ENCODE assay signal across 8 mouse cellular contexts in genomic region chr9:37347988-37348642, GRCm38 (mm10). TPM values are rescaled to one million over a fixed set of nuclear protein-coding genes. Genes with fewer than 3 reads are reported as not detected.
DNase-seq lines count a peak whose midpoint lies in the region; ATAC-seq lines count a peak whose summit lies in the region.

Ccdc15 (minus strand) TSS chr9:37348432.

- peak; percentile 98 to 99 for DNase-seq in adrenal gland, adult (ENCODE audit: inconsistent age in 2 of 2, low spot score in 1 of 2)
- peak; percentile 98 for DNase-seq in embryo, embryonic 10.5 days (ENCODE audit: low spot score)
- peak; percentile 97 for DNase-seq in gastrocnemius, postnatal 14 days
- peak; percentile 97 to 99 for DNase-seq in left cerebral cortex, postnatal 10 days (ENCODE audit: extremely low spot score in 1 of 2, low spot score in 2 of 2)
- peak; percentile 98 for DNase-seq in right cerebral cortex, postnatal 25 days
- DNase-seq in urinary bladder, postnatal 4 days (ENCODE audit: low spot score in 2 of 2), result peak; percentile 95 to 98

- intact Hi-C loops in gastrocnemius, postnatal 14 days (cut with DNase I; ENCODE audit: low total_unique reads), result no loop called here
- intact Hi-C loops in left cerebral cortex, postnatal 10 days (cut with DNase I), result no loop called here

- ATAC-seq in inflammation-experienced regulatory T-cells, adult 6 months, result peak; percentile 98
- peak; percentile 99 for ATAC-seq in megakaryocyte-erythroid progenitor cell, adult 5-6 weeks (replicated peaks; ENCODE audit: low FRiP score, low TSS enrichment, poor library complexity, severe bottlenecking)

RNA-seq across cellular contexts. Expression of gene Ccdc15, which starts in this region (rescaled TPM):
- total RNA-seq in gastrocnemius, postnatal 14 days (2021), result 1 to 10 TPM; 1.2 to 1.4 TPM
- polyA plus RNA-seq in inflammation-experienced regulatory T-cells, adult 6 months (2017; shearing (Covaris generic)), result 1 to 10 TPM; 7.0 to 9.2 (median 8.5) TPM
- 1 to 10 TPM; 2.3 to 3.3 TPM for total RNA-seq in left cerebral cortex, postnatal 10 days (2021)
- 22.3 and 24.5 TPM in 2 replicates for total RNA-seq in megakaryocyte-erythroid progenitor cell, adult 5-6 weeks (2014; fragmentation: Nextera tagmentation)
- 12.8 and 23.2 TPM in 2 replicates for total RNA-seq in megakaryocyte-erythroid progenitor cell, adult 5-6 weeks (2017)

Comparison
In these comparisons a context has a peak if more than half of its experiments do, and no peak if none do; other contexts are left out.
1. Peak in every context shown above with its lines: DNase-seq and ATAC-seq.